Mouse (Mus musculus): ENCODE measurements around the gene 1700001O22Rik. TPM values are rescaled to one million over a fixed set of nuclear protein-coding genes. Genes with fewer than 3 reads are reported as not detected.
A peak's percentile ranks its signal among the peaks of the same experiment; 100 is the strongest.

The 1700001O22Rik gene
- polyA plus RNA-seq, 1 experiment from 2014 or later = 3.7 TPM

DNA sequence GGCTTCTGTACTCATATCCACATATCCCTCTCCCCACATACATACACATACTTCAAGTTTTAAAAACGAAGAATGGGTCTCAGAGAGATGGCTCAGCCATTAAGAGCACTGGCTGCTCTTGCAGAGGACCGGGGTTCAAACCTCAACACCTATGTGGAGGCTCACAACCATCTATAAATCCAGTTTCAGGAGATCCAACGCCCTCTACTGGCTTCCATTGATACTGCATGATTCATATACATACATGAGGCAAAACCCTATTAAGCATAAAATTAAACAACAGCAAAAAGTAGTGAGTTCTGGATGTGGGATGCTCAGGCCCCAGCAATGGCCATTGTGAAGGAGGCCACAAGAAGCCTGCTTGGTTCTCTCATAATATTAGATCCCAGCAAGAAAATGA lies 27.5 kb downstream of the 1700001O22Rik start:
- WGBS = 59% methylated on average over 3 of the region's 3 CpGs

GRCm38 (mm10) chr2:30773313-30774005 lies 30.0 kb downstream of the 1700001O22Rik start:
- no peaks in the 10 kb centered on the region for H3K9me3 ChIP-seq (replicated peaks)
- H3K4me3 ChIP-seq (replicated peaks) = no peak overlapping the region
- H3K27me3 ChIP-seq = no peaks in the 10 kb centered on the region
- H3K27ac ChIP-seq (replicated peaks) = peak overlapping the region; percentile 23; the same call in 1 of the 2 replicates
- H3K36me3 ChIP-seq = no peaks in the 10 kb centered on the region
- no peak overlapping the region for H3K9ac ChIP-seq
- peaks cover 22% of the 10 kb centered on the region for H3K4me1 ChIP-seq
- no peak overlapping the region for H3K4me2 ChIP-seq (replicated peaks)
- 80% methylated on average over 8 of the region's 8 CpGs for WGBS
- ATAC-seq (ENCODE audit: insufficient number of reproducible peaks, low FRiP score, low TSS enrichment, low read depth) = no peak

More for the DNA sequence above, 27.5 kb downstream of the 1700001O22Rik start:
- ATAC-seq (ENCODE audit: insufficient number of reproducible peaks, low FRiP score, low TSS enrichment, low read depth) = no peak
- Histone ChIP-seq H3K36me3 (no peaks in the 10 kb centered on the region), H3K4me1 (peaks cover 25% of the 10 kb centered on the region), H3K4me2 (replicated peaks) (no peak overlapping the region), H3K27ac (replicated peaks) (no peak overlapping the region), H3K9ac (no peak overlapping the region), H3K27me3 (no peaks in the 10 kb centered on the region), H3K9me3 (replicated peaks) (no peaks in the 10 kb centered on the region), H3K4me3 (replicated peaks) (no peak overlapping the region)

- no peak for ATAC-seq (ENCODE audit: insufficient number of reproducible peaks, low FRiP score, low TSS enrichment, low read depth)
- Histone ChIP-seq H3K4me2 (replicated peaks) (no peak overlapping the region), H3K27ac (replicated peaks) (peak overlapping the region; percentile 23; the same call in 1 of the 2 replicates), H3K4me3 (replicated peaks) (no peak overlapping the region), H3K4me1 (peaks cover 24% of the 10 kb centered on the region), H3K36me3 (no peaks in the 10 kb centered on the region), H3K9me3 (replicated peaks) (no peaks in the 10 kb centered on the region), H3K27me3 (no peaks in the 10 kb centered on the region), H3K9ac (no peak overlapping the region)
- 44% methylated on average over 15 of the region's 15 CpGs for WGBS
Observed at GRCm38 (mm10) chr2:30772581-30773312, 30.7 kb downstream of the 1700001O22Rik start.

- H3K27me3 ChIP-seq = no peaks in the 10 kb centered on the region
- H3K4me1 ChIP-seq = peaks cover 26% of the 10 kb centered on the region
- H3K9ac ChIP-seq = peak overlapping the region; percentile 50
- H3K36me3 ChIP-seq = no peaks in the 10 kb centered on the region
- peak overlapping the region; percentile 79 for H3K27ac ChIP-seq (replicated peaks)
- 6% methylated on average over 19 of the region's 19 CpGs for WGBS
- H3K4me3 ChIP-seq (replicated peaks) = peak overlapping the region; percentile 53
- H3K9me3 ChIP-seq (replicated peaks) = no peaks in the 10 kb centered on the region
- H3K4me2 ChIP-seq (replicated peaks) = peak overlapping the region; percentile 99
- ATAC-seq (ENCODE audit: insufficient number of reproducible peaks, low FRiP score, low TSS enrichment, low read depth) = peak; percentile 30; the same call in 1 of the 2 replicates
Observed at GRCm38 (mm10) chr2:30771806-30772460, 31.5 kb downstream of the 1700001O22Rik start.

GRCm38 (mm10) chr2:30771368-30771805 lies 32.1 kb downstream of the 1700001O22Rik start:
- peak overlapping the region; percentile 79 for H3K27ac ChIP-seq (replicated peaks)
- no peaks in the 10 kb centered on the region for H3K27me3 ChIP-seq
- H3K4me1 ChIP-seq = peaks cover 26% of the 10 kb centered on the region
- peak overlapping the region; percentile 50 for H3K9ac ChIP-seq
- no peaks in the 10 kb centered on the region for H3K9me3 ChIP-seq (replicated peaks)
- H3K4me3 ChIP-seq (replicated peaks) = peak overlapping the region; percentile 53
- WGBS = under 1% methylated on average over 51 of the region's 51 CpGs
- peak overlapping the region; percentile 99 for H3K4me2 ChIP-seq (replicated peaks)
- ATAC-seq (ENCODE audit: insufficient number of reproducible peaks, low FRiP score, low TSS enrichment, low read depth) = no peak
- H3K36me3 ChIP-seq = no peaks in the 10 kb centered on the region

- Histone ChIP-seq H3K9ac (no peak overlapping the region), H3K9me3 (replicated peaks) (no peaks in the 10 kb centered on the region), H3K36me3 (no peaks in the 10 kb centered on the region), H3K27ac (replicated peaks) (no peak overlapping the region), H3K27me3 (no peaks in the 10 kb centered on the region), H3K4me1 (peaks cover 26% of the 10 kb centered on the region), H3K4me2 (replicated peaks) (no peak overlapping the region), H3K4me3 (replicated peaks) (no peak overlapping the region)
- WGBS = 50% methylated on average over 6 of the region's 6 CpGs
- no peak for ATAC-seq (ENCODE audit: insufficient number of reproducible peaks, low FRiP score, low TSS enrichment, low read depth)
Observed at GRCm38 (mm10) chr2:30769187-30769586, 34.3 kb downstream of the 1700001O22Rik start.

DNA sequence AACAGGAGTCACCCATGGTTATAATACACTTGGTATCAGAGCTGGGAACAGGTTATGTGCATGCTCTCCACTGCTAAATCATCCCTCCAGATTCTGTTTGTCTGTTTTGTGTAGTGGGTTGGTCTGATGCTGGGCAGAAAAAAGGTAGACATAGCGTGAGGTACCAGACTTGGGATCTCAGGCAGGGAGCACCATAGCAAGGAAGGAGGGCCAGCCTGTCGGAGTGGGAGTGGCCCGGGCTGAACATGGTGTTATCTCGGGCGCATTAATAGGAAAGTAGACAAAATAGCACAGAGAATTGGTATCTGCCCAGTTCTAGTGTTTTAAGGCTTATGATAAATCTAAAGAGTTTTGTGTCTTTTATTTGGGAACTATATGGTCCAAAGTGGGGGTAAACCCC lies 34.9 kb downstream of the 1700001O22Rik start:
- no peak overlapping the region for H3K27ac ChIP-seq (replicated peaks)
- H3K9me3 ChIP-seq (replicated peaks) = no peaks in the 10 kb centered on the region
- no peak overlapping the region for H3K9ac ChIP-seq
- WGBS = 77% methylated on average over 5 of the region's 5 CpGs
- H3K36me3 ChIP-seq = no peaks in the 10 kb centered on the region
- no peak overlapping the region for H3K4me3 ChIP-seq (replicated peaks)
- H3K4me1 ChIP-seq = peaks cover 26% of the 10 kb centered on the region
- no peak for ATAC-seq (ENCODE audit: insufficient number of reproducible peaks, low FRiP score, low TSS enrichment, low read depth)
- no peaks in the 10 kb centered on the region for H3K27me3 ChIP-seq
- H3K4me2 ChIP-seq (replicated peaks) = no peak overlapping the region

DNA sequence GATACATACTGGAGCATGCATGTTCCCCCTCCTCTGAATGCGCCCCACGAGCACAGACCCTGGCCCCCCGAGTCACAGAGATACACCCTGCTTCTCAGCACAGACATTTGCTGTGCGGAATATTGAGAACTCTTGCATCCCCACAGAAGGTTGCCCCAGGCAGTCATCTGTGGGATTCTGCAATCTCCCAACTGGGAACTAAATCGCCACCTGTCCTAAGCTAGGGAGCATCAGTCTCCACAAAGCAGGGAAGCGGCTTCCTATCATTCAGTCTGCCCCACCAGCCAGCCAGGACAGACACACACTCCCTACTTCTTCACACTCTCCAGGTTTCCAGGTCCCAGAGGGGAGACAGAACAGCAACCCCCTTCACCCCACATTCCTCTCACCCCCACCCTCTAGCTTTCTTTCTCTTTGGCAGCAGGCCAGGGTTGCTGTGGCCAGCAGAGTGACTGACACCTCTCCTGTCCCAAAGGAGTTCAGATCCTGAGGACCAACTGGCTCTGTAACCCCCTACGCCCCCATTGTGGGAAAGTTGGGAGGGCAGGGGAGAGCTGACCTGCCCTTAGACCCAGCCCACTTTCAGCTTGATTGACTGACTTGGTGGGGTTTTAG lies 35.7 kb downstream of the 1700001O22Rik start:
- 59% methylated on average over 7 of the region's 7 CpGs for WGBS
- H3K4me1 ChIP-seq = peaks cover 23% of the 10 kb centered on the region
- H3K9me3 ChIP-seq (replicated peaks) = 0 out of 2 replicates have a peak, but pooled peaks cover under 1% of the 10 kb centered on the region
- H3K4me2 ChIP-seq (replicated peaks) = no peak overlapping the region
- H3K9ac ChIP-seq = no peak overlapping the region
- ATAC-seq (ENCODE audit: insufficient number of reproducible peaks, low FRiP score, low TSS enrichment, low read depth) = no peak
- no peak overlapping the region for H3K27ac ChIP-seq (replicated peaks)
- no peaks in the 10 kb centered on the region for H3K27me3 ChIP-seq
- H3K4me3 ChIP-seq (replicated peaks) = no peak overlapping the region
- H3K36me3 ChIP-seq = no peaks in the 10 kb centered on the region

- no peak overlapping the region for H3K27ac ChIP-seq (replicated peaks)
- no peak overlapping the region for H3K4me2 ChIP-seq (replicated peaks)
- no peaks in the 10 kb centered on the region for H3K36me3 ChIP-seq
- H3K9me3 ChIP-seq (replicated peaks) = 0 out of 2 replicates have a peak, but pooled peaks cover 7% of the 10 kb centered on the region
- no peak overlapping the region for H3K9ac ChIP-seq
- no peak for ATAC-seq (ENCODE audit: insufficient number of reproducible peaks, low FRiP score, low TSS enrichment, low read depth)
- H3K4me1 ChIP-seq = peaks cover 12% of the 10 kb centered on the region
- WGBS = 81% methylated on average over 5 of the region's 5 CpGs
- H3K27me3 ChIP-seq = no peaks in the 10 kb centered on the region
- no peak overlapping the region for H3K4me3 ChIP-seq (replicated peaks)
Observed at GRCm38 (mm10) chr2:30766446-30766845, 37.0 kb downstream of the 1700001O22Rik start.

- no peak for ATAC-seq (ENCODE audit: insufficient number of reproducible peaks, low FRiP score, low TSS enrichment, low read depth)
- Histone ChIP-seq H3K27me3 (no peaks in the 10 kb centered on the region), H3K9me3 (replicated peaks) (0 out of 2 replicates have a peak, but pooled peaks cover 7% of the 10 kb centered on the region), H3K4me1 (peaks cover 38% of the 10 kb centered on the region), H3K9ac (no peak overlapping the region), H3K4me3 (replicated peaks) (no peak overlapping the region), H3K36me3 (no peaks in the 10 kb centered on the region), H3K27ac (replicated peaks) (no peak overlapping the region), H3K4me2 (replicated peaks) (no peak overlapping the region)
- WGBS = 36% methylated on average over 6 of the region's 6 CpGs
Observed at GRCm38 (mm10) chr2:30760706-30761105, 42.8 kb downstream of the 1700001O22Rik start.

Data from embryonic facial prominence, embryonic 15.5 days (tissue).